Mouse (Mus musculus) cerebellum, postnatal 36 days (tissue): ENCODE measurements around the gene Tnfsf15.

ENCODE experiments used
- DNase-seq, 2 experiments: peaks; one replicate each; pipeline ENCODE4 v3.0.0; 2021 to 2022; ENCODE audit warnings: mixed read lengths in 2 of 2

The Tnfsf15 gene

GRCm38 (mm10) chr4:63742101-63742500, 2.8 kb downstream of the Tnfsf15 start:
- no peak for DNase-seq

- no peak for DNase-seq
Measured at GRCm38 (mm10) chr4:63740761-63741160, 4.2 kb downstream of the Tnfsf15 start.

- no peak for DNase-seq
Measured at GRCm38 (mm10) chr4:63740001-63740400, 4.9 kb downstream of the Tnfsf15 start.

GRCm38 (mm10) chr4:63739524-63739923, 5.4 kb downstream of the Tnfsf15 start:
- DNase-seq, result peak; percentile 27 to 32

- DNase-seq, result no peak
Measured at GRCm38 (mm10) chr4:63738364-63738997, 6.4 kb downstream of the Tnfsf15 start.

- DNase-seq, result no peak
Measured at GRCm38 (mm10) chr4:63731299-63731698, 13.6 kb downstream of the Tnfsf15 start.

GRCm38 (mm10) chr4:63726727-63727126, 18.2 kb downstream of the Tnfsf15 start:
- no peak for DNase-seq

GRCm38 (mm10) chr4:63725981-63726380, 18.9 kb downstream of the Tnfsf15 start:
- no peak for DNase-seq

- DNase-seq, result peak in 1 of 2 experiments; percentile 14
Measured at GRCm38 (mm10) chr4:63717922-63718643, 26.8 kb downstream of the Tnfsf15 start.

- no peak for DNase-seq
Measured at GRCm38 (mm10) chr4:63711886-63712285, 33.0 kb downstream of the Tnfsf15 start.

GRCm38 (mm10) chr4:63710431-63711220, 34.3 kb downstream of the Tnfsf15 start:
- no peak for DNase-seq

GRCm38 (mm10) chr4:63706279-63706971, 38.5 kb downstream of the Tnfsf15 start:
- no peak for DNase-seq

- no peak for DNase-seq
Measured at GRCm38 (mm10) chr4:63704232-63704631, 40.7 kb downstream of the Tnfsf15 start.

GRCm38 (mm10) chr4:63703686-63704085, 41.2 kb downstream of the Tnfsf15 start:
- no peak for DNase-seq

- no peak for DNase-seq
Measured at GRCm38 (mm10) chr4:63702006-63702704, 42.8 kb downstream of the Tnfsf15 start.

- no peak for DNase-seq
Measured at GRCm38 (mm10) chr4:63699749-63700148, 45.2 kb downstream of the Tnfsf15 start.

GRCm38 (mm10) chr4:63696921-63697320, 48.0 kb downstream of the Tnfsf15 start:
- DNase-seq, result no peak

GRCm38 (mm10) chr4:63692351-63692750, 52.6 kb downstream of the Tnfsf15 start:
- DNase-seq, result peak in 1 of 2 experiments; percentile 29

GRCm38 (mm10) chr4:63687429-63687828, 57.5 kb downstream of the Tnfsf15 start:
- no peak for DNase-seq

GRCm38 (mm10) chr4:63686157-63686556, 58.8 kb downstream of the Tnfsf15 start:
- peak in 1 of 2 experiments; percentile 20 for DNase-seq

- no peak for DNase-seq
Measured at GRCm38 (mm10) chr4:63685253-63685525, 59.7 kb downstream of the Tnfsf15 start.

- DNase-seq, result no peak
Measured at GRCm38 (mm10) chr4:63684412-63685252, 60.3 kb downstream of the Tnfsf15 start.
